Mouse (Mus musculus): ENCODE measurements around the gene Ddhd1.
"Not testable (repeated sequence)": the region's sequence is repeated elsewhere in the genome, so short reads cannot be mapped to it uniquely, and the experiment has no call there.

Gene Ddhd1

GRCm38 (mm10) chr14:45580923-45581827 is 76.8 kb downstream of the Ddhd1 start:
- DNase-seq (ENCODE audit: low spot score): not testable (repeated sequence)

- peak; percentile 93 for DNase-seq (ENCODE audit: low spot score)
Measured at GRCm38 (mm10) chr14:45566066-45566937, 91.6 kb downstream of the Ddhd1 start.

- DNase-seq (ENCODE audit: low spot score): peak; percentile 59
Measured at GRCm38 (mm10) chr14:45565216-45566065, 92.5 kb downstream of the Ddhd1 start.

GRCm38 (mm10) chr14:45563577-45563976 is 94.4 kb downstream of the Ddhd1 start:
- no peak for DNase-seq (ENCODE audit: low spot score)

- no peak for DNase-seq (ENCODE audit: low spot score)
Measured at GRCm38 (mm10) chr14:45561681-45562080, 96.3 kb downstream of the Ddhd1 start.

GRCm38 (mm10) chr14:45559018-45559417 is 98.9 kb downstream of the Ddhd1 start:
- no peak for DNase-seq (ENCODE audit: low spot score)

GRCm38 (mm10) chr14:45554336-45554735 is 103.6 kb downstream of the Ddhd1 start:
- no peak for DNase-seq (ENCODE audit: low spot score)

GRCm38 (mm10) chr14:45553854-45554253 is 104.1 kb downstream of the Ddhd1 start:
- no peak for DNase-seq (ENCODE audit: low spot score)

- no peak for DNase-seq (ENCODE audit: low spot score)
Measured at GRCm38 (mm10) chr14:45552431-45552830, 105.5 kb downstream of the Ddhd1 start.

- peak; percentile 81 for DNase-seq (ENCODE audit: low spot score)
Measured at GRCm38 (mm10) chr14:45551121-45551768, 106.7 kb downstream of the Ddhd1 start.

- DNase-seq (ENCODE audit: low spot score): no peak
Measured at GRCm38 (mm10) chr14:45550010-45550647, 107.8 kb downstream of the Ddhd1 start.

GRCm38 (mm10) chr14:45548118-45548517 is 109.8 kb downstream of the Ddhd1 start:
- no peak for DNase-seq (ENCODE audit: low spot score)

GRCm38 (mm10) chr14:45544905-45545304 is 113.0 kb downstream of the Ddhd1 start:
- DNase-seq (ENCODE audit: low spot score): no peak

GRCm38 (mm10) chr14:45544026-45544425 is 113.9 kb downstream of the Ddhd1 start:
- no peak for DNase-seq (ENCODE audit: low spot score)

- peak; percentile 87 for DNase-seq (ENCODE audit: low spot score)
Measured at GRCm38 (mm10) chr14:45539659-45540468, 118.1 kb downstream of the Ddhd1 start.
